8 mouse cellular contexts compared by ENCODE assay signal in the genomic region with DNA sequence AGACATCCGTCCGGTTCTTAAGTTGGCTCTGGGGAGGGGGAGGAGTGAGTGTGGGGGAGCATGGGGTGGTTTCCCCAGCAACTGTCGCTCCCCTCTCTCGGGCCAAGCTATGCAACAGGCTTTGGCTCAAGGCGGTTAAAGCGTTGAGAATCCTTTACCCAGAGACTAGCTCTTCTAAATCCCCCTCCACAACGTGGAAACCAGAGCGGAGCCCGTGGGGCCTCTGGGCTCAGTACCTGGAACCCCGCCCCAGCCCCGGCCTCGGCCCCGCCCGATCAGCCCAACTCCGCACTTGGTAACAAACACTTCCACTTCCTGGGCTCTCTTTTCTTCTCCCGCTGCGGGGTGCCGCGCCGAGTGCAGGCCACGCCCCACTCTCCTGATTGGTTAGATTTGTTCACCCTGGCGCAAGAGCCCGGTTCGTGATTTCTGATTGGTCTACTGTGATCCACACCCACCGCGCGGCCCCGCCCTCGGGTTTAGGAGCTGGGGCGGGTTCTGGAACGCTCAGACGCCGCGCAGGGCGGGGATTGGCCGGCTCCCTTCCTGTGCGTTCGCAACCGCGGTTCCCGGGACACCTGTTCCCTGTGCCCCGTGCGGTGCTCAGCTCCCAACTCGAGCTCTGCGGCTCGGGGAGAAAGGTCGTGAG. TPM values are rescaled to one million over a fixed set of nuclear protein-coding genes. Genes with fewer than 3 reads are reported as not detected.
A peak's percentile ranks its signal among the peaks of the same experiment; 100 is the strongest.
DNase-seq lines count a peak whose midpoint lies in the region; ATAC-seq lines count a peak whose summit lies in the region.

A gene (plus strand): TSS at position 510 of the 649 bp plus-strand sequence.

- peaks cover 24% of the 10 kb centered on the region for H3K27me3 ChIP-seq in hindbrain, embryonic 11.5 days (ENCODE audit: control insufficient read depth, insufficient read depth, low read length)

- peak within 1 kb of the TSS; percentile 46 for H3K9ac ChIP-seq in hindbrain, embryonic 11.5 days (ENCODE audit: low read depth, low read length)

- no peaks in the 10 kb centered on the region for H3K36me3 ChIP-seq in hindbrain, embryonic 11.5 days (ENCODE audit: control insufficient read depth, insufficient read depth, low read length)

- 0 out of 2 replicates have a peak within 1 kb of the TSS, but pooled peaks have one; percentile 7 for H3K27ac ChIP-seq in hindbrain, embryonic 11.5 days (ENCODE audit: low read depth, low read length)

- H3K4me3 ChIP-seq in hindbrain, embryonic 11.5 days (ENCODE audit: low read depth, low read length) = peak within 1 kb of the TSS; percentile 59

- peak; percentile 100 for DNase-seq in Muller cell, postnatal 12 days (ENCODE audit: inconsistent ontology term)
- DNase-seq in cerebellum, adult 9-11 months = peak; percentile 99
- peak; percentile 87 to 92 for DNase-seq in frontal cortex, adult 2 months (ENCODE audit: extremely low spot score in 1 of 2, low spot score in 1 of 2)
- DNase-seq in hindbrain, embryonic 11.5 days (ENCODE audit: low spot score) = peak; percentile 98
- peak; percentile 93 to 96 for DNase-seq in layer of hippocampus, postnatal 10 days (ENCODE audit: low spot score in 2 of 2)
- DNase-seq in lung, postnatal 10 days = peak; percentile 99
- DNase-seq in ovary, postnatal 36 days (ENCODE audit: low spot score) = peak; percentile 98
- DNase-seq in thymus, postnatal 25 days = peak; percentile 100

- peak; percentile 97 for ATAC-seq in hindbrain, embryonic 11.5 days (ENCODE audit: low FRiP score)

- under 1% methylated on average over 47 of the region's 47 CpGs for WGBS in hindbrain, embryonic 11.5 days

- peaks cover 13% of the 10 kb centered on the region for H3K4me1 ChIP-seq in hindbrain, embryonic 11.5 days (replicated peaks; ENCODE audit: control insufficient read depth, insufficient read depth, low read length)

- H3K4me2 ChIP-seq in hindbrain, embryonic 11.5 days (replicated peaks; ENCODE audit: low read depth, low read length) = peak within 1 kb of the TSS; percentile 90

- no peaks in the 10 kb centered on the region for H3K9me3 ChIP-seq in hindbrain, embryonic 11.5 days (ENCODE audit: control insufficient read depth, low read length)

RNA-seq across cellular contexts. Expression of the gene that starts here (rescaled TPM):
- polyA plus RNA-seq in frontal cortex, adult 2 months (2012; rRNA removed) = 85.4 and 93.7 TPM in 2 replicates
- polyA plus RNA-seq in hindbrain, embryonic 11.5 days (2014; fragmentation: Nextera tagmentation; extraction: Ambion mirVana) = 29.5 and 33.7 TPM in 2 replicates
- 10 to 100 TPM; 70.4 to 78.0 TPM for total RNA-seq in layer of hippocampus, postnatal 10 days (2021)

Comparison
In these comparisons a context has a peak if more than half of its experiments do, and no peak if none do; other contexts are left out.
1. Peak in every context shown above with its lines: DNase-seq, ATAC-seq, H3K4me3 ChIP-seq and H3K27ac ChIP-seq.